In genomic region chr8:13644932-13645676, GRCm38 (mm10) we compare ENCODE assay signal across 8 mouse cellular contexts. TPM values are rescaled to one million over a fixed set of nuclear protein-coding genes. Genes with fewer than 3 reads are reported as not detected.
DNase-seq lines count a peak whose midpoint lies in the region; ATAC-seq lines count a peak whose summit lies in the region.

No protein-coding gene starts in this region.

- no peak overlapping the region; the same call in 1 of the 2 replicates for H3K27ac ChIP-seq in limb, embryonic 13.5 days
- no peak overlapping the region for H3K27ac ChIP-seq in limb, embryonic 10.5 days
- H3K27ac ChIP-seq in hindbrain, embryonic 16.5 days (ENCODE audit: low read depth, low read length), result peak overlapping the region; percentile 77
- H3K27ac ChIP-seq in neural tube, embryonic 14.5 days (ENCODE audit: low read depth, low read length), result 0 out of 2 replicates have a peak overlapping the region, but pooled peaks have one; percentile 22

- 45% methylated on average over 6 of the region's 6 CpGs for WGBS in limb, embryonic 13.5 days
- WGBS in limb, embryonic 10.5 days, result 41% methylated on average over 6 of the region's 6 CpGs
- WGBS in hindbrain, embryonic 16.5 days, result 45% methylated on average over 6 of the region's 6 CpGs
- WGBS in neural tube, embryonic 14.5 days, result 49% methylated on average over 6 of the region's 6 CpGs

- H3K36me3 ChIP-seq in limb, embryonic 13.5 days, result no peaks in the 10 kb centered on the region
- H3K36me3 ChIP-seq in limb, embryonic 10.5 days, result no peaks in the 10 kb centered on the region
- no peaks in the 10 kb centered on the region for H3K36me3 ChIP-seq in hindbrain, embryonic 16.5 days (ENCODE audit: control insufficient read depth, insufficient read depth, low read length)
- H3K36me3 ChIP-seq in neural tube, embryonic 14.5 days (ENCODE audit: control insufficient read depth, insufficient read depth, low read length), result no peaks in the 10 kb centered on the region

- H3K9ac ChIP-seq in limb, embryonic 13.5 days, result no peak overlapping the region
- no peak overlapping the region for H3K9ac ChIP-seq in hindbrain, embryonic 16.5 days (ENCODE audit: low read depth, low read length)
- no peak overlapping the region for H3K9ac ChIP-seq in neural tube, embryonic 14.5 days (replicated peaks; ENCODE audit: low read depth, low read length)

- ATAC-seq in limb, embryonic 13.5 days (ENCODE audit: low FRiP score, low read depth), result no peak
- ATAC-seq in hindbrain, embryonic 16.5 days, result no peak
- no peak for ATAC-seq in neural tube, embryonic 14.5 days (ENCODE audit: low read depth)

- H3K4me1 ChIP-seq in limb, embryonic 13.5 days, result peaks cover 56% of the 10 kb centered on the region
- peaks cover 46% of the 10 kb centered on the region for H3K4me1 ChIP-seq in limb, embryonic 10.5 days
- H3K4me1 ChIP-seq in hindbrain, embryonic 16.5 days (ENCODE audit: control insufficient read depth, insufficient read depth, low read depth, low read length), result peaks cover 55% of the 10 kb centered on the region
- peaks cover 33% of the 10 kb centered on the region for H3K4me1 ChIP-seq in neural tube, embryonic 14.5 days (ENCODE audit: control insufficient read depth, insufficient read depth, low read length)

- no peaks in the 10 kb centered on the region for H3K27me3 ChIP-seq in limb, embryonic 13.5 days
- H3K27me3 ChIP-seq in limb, embryonic 10.5 days (ENCODE audit: low read depth, poor library complexity, severe bottlenecking), result no peaks in the 10 kb centered on the region
- no peaks in the 10 kb centered on the region for H3K27me3 ChIP-seq in hindbrain, embryonic 16.5 days (replicated peaks; ENCODE audit: control insufficient read depth, insufficient read depth, low read length)
- H3K27me3 ChIP-seq in neural tube, embryonic 14.5 days (ENCODE audit: control insufficient read depth, insufficient read depth, low read length), result no peaks in the 10 kb centered on the region

- no peaks in the 10 kb centered on the region for H3K9me3 ChIP-seq in limb, embryonic 13.5 days
- no peaks in the 10 kb centered on the region for H3K9me3 ChIP-seq in limb, embryonic 10.5 days (replicated peaks)
- H3K9me3 ChIP-seq in hindbrain, embryonic 16.5 days (ENCODE audit: control insufficient read depth, low read length), result no peaks in the 10 kb centered on the region
- no peaks in the 10 kb centered on the region for H3K9me3 ChIP-seq in neural tube, embryonic 14.5 days (ENCODE audit: control insufficient read depth, low read length)

- DNase-seq in adrenal gland, postnatal 10 days, result peak; percentile 62
- no peak for DNase-seq in adrenal gland, adult 8-10 months
- no peak for DNase-seq in limb, embryonic 10.5 days (ENCODE audit: low spot score)
- no peak for DNase-seq in embryo, embryonic 11 days
- DNase-seq in frontal cortex, postnatal 36 days (ENCODE audit: low spot score in 2 of 2), result no peak

- no peak overlapping the region for H3K4me3 ChIP-seq in limb, embryonic 13.5 days
- H3K4me3 ChIP-seq in limb, embryonic 10.5 days, result no peak overlapping the region
- no peak overlapping the region for H3K4me3 ChIP-seq in hindbrain, embryonic 16.5 days (ENCODE audit: low read length)
- no peak overlapping the region for H3K4me3 ChIP-seq in neural tube, embryonic 14.5 days (ENCODE audit: low read depth, low read length)

- H3K4me2 ChIP-seq in limb, embryonic 13.5 days (replicated peaks), result peak overlapping the region; percentile 11; the same call in 1 of the 2 replicates
- H3K4me2 ChIP-seq in hindbrain, embryonic 16.5 days (ENCODE audit: low read length), result no peak overlapping the region
- H3K4me2 ChIP-seq in neural tube, embryonic 14.5 days (ENCODE audit: low read depth, low read length), result no peak overlapping the region

RNA-seq across cellular contexts. Expression of gene Rasa3, which starts 32.3 kb away (rescaled TPM):
- 10 to 100 TPM; 32.5 to 39.5 TPM for total RNA-seq in adrenal gland, postnatal 10 days (2021)
- 10 to 100 TPM; 27.8 to 46.6 (median 33.1) TPM for total RNA-seq in adrenal gland, adult 8-10 months (2022)
- 20.5 and 25.3 TPM in 2 replicates for polyA plus RNA-seq in limb, embryonic 13.5 days (2015; fragmentation: Nextera tagmentation; extraction: Ambion mirVana)
- 17.0 and 18.1 TPM in 2 replicates for polyA plus RNA-seq in limb, embryonic 10.5 days (2016; fragmentation: Nextera tagmentation; extraction: Ambion mirVana)
- 43.5 and 46.3 TPM in 2 replicates for polyA plus RNA-seq in hindbrain, embryonic 16.5 days (2015; fragmentation: Nextera tagmentation; extraction: Ambion mirVana)
- 34.4 and 38.3 TPM in 2 replicates for polyA plus RNA-seq in neural tube, embryonic 14.5 days (2014; fragmentation: Nextera tagmentation; extraction: Ambion mirVana)

Comparison
In these comparisons a context has a peak if more than half of its experiments do, and no peak if none do; other contexts are left out.
1. H3K27ac ChIP-seq: peak in hindbrain, embryonic 16.5 days (single experiment) and neural tube, embryonic 14.5 days (single experiment); none in limb, embryonic 13.5 days (single experiment) and limb, embryonic 10.5 days (single experiment).